Mouse (Mus musculus): ENCODE results near the gene Erf.

The Erf gene

GRCm38 (mm10) chr7:25250141-25250972 is at the start of gene Erf:
Erf (minus strand) TSS chr7:25250761.
- peak; percentile 92 to 93 for DNase-seq (ENCODE audit: low spot score in 2 of 2)

DNA sequence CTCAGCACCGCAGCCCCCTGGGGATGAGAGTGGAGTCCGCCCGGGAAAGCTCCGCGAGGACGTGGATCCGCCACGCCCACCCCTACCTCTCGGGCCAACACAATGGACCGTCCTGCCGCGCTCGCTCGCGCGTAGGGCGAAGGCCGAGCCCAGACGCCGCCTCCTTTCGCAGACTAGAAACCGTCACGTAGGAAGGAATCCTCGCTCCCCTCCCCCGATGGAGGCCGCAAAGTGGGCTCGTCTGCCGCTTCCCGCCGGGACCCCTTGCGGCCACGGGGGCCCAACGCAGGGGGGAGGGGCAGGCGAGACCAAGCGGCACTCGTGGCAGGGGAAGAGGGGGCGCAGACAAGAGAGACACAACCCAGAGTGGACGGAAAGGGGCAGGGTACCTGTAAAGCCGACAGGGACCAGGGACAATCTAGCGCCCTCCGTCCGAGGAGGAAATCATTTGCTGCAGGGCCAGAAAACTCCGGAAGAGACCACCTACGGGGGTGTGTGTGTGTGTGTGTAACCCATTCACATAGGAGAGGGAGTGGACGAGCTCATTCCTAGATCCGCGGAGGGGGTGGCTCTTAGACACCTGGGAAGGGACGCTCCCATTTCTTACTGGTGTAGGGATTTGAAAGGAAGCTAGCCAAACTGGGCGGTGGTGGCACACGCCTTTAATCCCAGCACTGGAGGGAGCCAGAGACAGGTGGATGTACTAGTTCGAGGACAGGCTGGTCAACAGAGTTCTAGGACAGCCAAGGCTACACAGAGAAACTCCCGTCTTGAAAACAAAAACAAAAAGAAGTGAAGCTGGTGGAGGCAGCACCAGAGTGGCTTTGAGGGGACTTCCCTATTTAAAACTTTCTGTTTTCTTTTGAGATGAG is 47.1 kb upstream of the Erf start, which contains the start of gene Pafah1b3:
TSS of gene Pafah1b3 (minus strand) at position 533 of the 872 bp plus-strand sequence.
- peak; percentile 60 to 69 for DNase-seq (ENCODE audit: low spot score in 2 of 2)

DNA sequence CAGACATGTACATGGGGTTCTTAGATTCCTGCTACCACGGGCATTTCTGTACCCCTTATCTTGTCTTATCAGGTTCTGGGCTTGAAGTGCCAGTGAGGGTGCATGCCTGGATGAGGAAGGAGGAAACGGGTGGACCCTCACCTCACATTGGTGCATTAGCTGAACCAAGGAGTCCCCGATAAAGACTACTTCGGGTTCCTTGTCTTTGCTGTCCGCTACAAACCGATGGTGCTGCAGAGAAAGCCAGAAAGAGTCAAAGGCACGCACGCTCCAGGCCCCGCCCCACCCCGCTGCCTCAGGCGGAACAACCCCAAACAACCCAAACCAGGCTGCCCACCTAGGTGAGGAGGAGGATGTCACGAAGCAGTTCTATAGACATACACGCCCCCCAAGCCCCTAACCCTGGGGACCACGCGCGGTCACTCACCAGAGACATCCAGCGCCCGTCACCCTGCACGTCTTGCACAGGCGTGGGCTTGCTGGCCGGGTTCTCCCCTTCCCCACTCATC is 46.4 kb upstream of the Erf start:
- DNase-seq (ENCODE audit: low spot score in 2 of 2) = peak; percentile 66 to 70

DNA sequence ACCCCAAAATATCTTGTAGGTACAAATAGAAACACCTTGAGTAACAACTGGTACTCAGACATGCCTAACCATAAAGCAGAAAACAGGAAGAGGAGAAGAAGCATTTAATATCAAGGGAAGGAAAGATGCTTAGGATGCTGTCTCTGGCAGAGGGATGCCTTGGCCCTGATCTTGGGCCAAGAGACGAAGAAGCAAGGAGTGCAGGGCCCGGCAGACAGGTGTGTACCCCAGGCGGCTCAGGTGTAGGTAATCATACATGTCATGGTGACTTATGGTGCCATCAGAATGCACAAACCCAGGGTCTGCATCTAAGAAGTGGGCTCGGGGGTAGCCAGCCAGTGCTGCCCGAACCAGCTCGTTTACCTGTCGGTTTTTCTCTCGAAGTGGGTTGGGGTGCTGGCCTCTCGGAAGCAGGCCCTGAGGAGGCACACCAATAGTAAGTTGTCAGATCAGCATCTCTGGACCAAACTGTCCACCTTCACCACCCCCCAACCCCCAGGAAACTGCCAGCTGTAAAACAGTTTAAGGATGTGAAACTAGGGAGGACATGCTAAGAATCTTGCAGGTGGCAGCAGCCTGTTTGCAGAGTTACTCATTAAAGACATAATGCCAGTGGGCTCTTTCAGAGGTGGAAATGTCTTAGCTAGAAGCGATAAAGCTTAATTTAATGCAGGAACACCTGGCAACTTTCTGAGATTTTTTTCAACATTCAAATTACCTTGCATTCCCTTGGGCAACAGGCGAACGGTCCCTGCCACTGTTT is 44.6 kb upstream of the Erf start:
- DNase-seq (ENCODE audit: low spot score in 2 of 2) = peak; percentile 64 to 65

DNA sequence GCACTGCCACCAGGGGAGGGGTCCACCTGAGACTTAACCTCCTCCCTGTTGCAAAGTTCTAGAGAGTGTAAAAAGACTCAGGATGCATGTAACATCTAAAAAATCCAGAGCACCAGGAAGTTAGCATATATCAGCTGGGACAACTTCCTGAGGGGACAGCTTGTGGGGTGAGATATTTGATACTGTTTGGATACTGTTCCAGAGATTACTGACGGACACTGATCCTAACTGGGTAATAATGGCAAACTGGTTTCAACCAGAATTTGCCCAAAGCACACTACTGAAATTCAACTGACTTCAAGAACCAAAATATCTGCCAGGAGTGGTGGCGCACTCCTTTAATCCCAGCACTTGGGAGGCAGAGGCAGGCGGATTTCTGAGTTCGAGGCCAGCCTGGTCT is 43.9 kb upstream of the Erf start:
- DNase-seq (ENCODE audit: low spot score in 2 of 2) = no peak

GRCm38 (mm10) chr7:25293191-25293739 is 42.7 kb upstream of the Erf start:
- DNase-seq (ENCODE audit: low spot score in 2 of 2) = no peak

- DNase-seq (ENCODE audit: low spot score in 2 of 2) = no peak
These were observed 41.5 kb upstream of the Erf start for GRCm38 (mm10) chr7:25292107-25292506.

DNA sequence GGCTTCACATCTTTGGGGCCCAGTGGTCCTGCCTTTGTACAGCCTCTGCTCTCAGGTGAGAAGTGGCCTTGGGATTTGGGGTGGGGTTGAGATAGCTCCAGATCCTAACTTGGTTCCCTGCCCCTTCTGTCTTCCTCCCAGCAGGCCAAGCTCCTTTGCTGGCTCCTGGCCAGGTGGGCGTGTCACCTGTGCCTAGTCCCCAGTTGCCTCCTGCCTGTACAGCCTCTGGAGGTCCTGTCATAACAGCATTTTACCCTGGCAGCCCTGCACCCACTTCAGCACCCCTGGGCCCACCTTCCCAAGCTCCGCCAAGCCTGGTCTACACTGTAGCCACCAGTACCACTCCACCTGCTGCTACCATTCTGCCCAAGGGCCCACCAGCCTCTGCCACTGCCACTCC is 40.4 kb upstream of the Erf start:
- DNase-seq (ENCODE audit: low spot score in 2 of 2) = peak in 1 of 2 experiments; percentile 34

GRCm38 (mm10) chr7:25290463-25290862 is 39.9 kb upstream of the Erf start:
- DNase-seq (ENCODE audit: low spot score in 2 of 2) = no peak

GRCm38 (mm10) chr7:25289925-25290324 is 39.4 kb upstream of the Erf start:
- DNase-seq (ENCODE audit: low spot score in 2 of 2) = no peak

- DNase-seq (ENCODE audit: low spot score in 2 of 2) = no peak
These were observed 38.2 kb upstream of the Erf start for GRCm38 (mm10) chr7:25288721-25289120.

DNA sequence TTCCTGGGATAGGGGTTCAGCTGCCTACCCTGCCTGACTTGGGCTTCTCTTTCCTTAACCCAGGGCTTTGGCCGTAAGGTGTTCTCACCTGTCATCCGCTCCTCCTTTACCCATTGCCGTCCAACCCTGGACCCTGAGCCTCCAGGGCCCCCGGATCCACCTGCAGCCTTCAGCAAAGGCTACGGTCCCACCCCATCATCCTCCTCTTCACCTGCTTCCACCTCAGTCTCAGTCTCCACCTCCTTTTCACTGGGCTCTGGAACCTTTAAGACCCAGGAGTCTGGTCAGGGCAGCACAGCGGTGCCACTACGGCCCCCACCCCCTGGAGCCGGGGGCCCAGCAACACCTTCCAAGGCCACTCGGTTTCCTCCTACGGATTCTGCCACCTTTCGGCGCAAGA is 37.5 kb upstream of the Erf start:
- DNase-seq (ENCODE audit: low spot score in 2 of 2) = no peak

DNA sequence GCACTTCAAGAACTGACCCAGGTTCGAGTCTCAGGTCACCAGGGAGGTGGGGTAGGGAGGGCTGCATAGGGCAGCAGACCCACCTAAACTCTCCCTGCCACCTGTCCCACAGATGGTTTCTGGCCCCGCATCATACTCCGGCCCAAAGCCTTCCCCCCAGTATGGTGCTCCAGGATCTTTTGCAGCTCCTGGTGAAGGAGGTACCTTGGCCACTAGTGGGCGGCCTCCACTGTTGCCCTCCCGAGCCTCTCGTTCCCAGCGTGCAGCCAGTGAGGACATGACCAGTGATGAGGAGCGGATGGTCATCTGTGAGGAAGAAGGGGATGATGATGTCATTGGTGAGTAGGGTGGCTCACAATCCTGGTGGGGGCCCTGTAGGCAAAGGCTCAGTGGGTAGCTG is 36.4 kb upstream of the Erf start:
- no peak for DNase-seq (ENCODE audit: low spot score in 2 of 2)

- DNase-seq (ENCODE audit: low spot score in 2 of 2) = no peak
These were observed 35.1 kb upstream of the Erf start for GRCm38 (mm10) chr7:25285511-25286238.

DNA sequence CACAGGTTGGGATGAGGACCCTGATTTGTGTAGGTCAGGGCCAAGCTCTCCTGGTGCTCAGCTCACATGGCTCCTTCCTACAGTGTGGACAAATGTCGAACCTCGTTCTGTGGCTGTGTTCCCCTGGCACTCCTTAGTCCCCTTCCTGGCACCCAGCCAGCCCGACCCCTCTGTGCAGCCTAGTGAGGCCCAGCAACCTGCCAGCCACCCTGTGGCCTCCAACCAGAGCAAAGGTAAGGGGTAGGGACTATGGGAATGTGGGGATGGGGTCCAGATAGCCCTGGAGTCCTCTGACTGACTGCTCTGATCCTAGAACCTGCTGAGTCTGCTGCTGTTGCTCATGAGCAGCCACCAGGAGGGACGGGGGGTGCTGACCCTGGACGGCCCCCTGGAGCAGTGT is 34.2 kb upstream of the Erf start:
- no peak for DNase-seq (ENCODE audit: low spot score in 2 of 2)

DNA sequence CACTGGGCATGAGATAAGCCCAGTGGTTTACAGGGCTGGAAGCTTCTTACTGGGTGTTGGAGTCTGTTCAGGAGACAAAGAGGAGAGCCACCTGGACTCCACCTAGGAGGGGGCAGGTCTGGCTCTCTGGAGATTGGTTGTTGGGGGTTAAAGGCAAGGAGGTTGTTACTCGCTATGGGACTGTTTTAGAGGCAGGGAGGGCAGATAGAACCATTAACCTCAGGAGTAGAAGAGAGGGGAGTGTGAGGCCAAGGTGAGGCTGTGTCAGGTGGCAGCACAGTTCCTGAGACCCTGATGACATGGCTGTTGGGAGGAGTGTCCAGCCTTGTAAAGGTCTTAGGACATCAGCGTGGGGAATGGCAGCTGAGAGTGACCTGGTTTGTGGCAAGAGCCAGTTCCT is 33.6 kb upstream of the Erf start:
- peak in 1 of 2 experiments; percentile 2 for DNase-seq (ENCODE audit: low spot score in 2 of 2)

- peak in 1 of 2 experiments; percentile 44 for DNase-seq (ENCODE audit: low spot score in 2 of 2)
These were observed 33.1 kb upstream of the Erf start for GRCm38 (mm10) chr7:25283637-25284036.

DNA sequence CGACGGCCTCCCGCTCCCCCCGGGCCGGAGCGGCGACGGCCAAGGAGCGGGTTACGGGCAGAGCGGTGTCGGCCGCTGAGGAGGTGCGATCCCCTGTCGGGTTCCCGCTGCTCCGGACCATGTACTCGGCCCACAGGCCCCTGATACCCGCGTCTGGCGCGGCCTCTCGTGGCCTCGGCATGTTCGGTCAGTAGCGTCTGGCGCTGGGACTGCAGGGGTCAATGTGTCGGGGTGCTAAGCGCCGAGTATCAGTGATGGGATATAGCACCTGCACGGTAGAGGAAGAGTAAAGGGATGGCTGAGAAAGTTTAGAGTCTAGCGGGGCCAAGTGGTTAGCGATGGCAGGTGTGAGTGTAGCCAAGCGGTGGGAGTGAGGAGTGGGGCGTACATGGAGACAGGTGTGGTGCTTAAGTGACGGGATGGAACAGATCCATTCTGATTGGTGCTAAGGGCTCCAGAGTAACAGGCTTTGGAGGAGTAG is 32.2 kb upstream of the Erf start:
- DNase-seq (ENCODE audit: low spot score in 2 of 2) = peak in 1 of 2 experiments; percentile 58

DNA sequence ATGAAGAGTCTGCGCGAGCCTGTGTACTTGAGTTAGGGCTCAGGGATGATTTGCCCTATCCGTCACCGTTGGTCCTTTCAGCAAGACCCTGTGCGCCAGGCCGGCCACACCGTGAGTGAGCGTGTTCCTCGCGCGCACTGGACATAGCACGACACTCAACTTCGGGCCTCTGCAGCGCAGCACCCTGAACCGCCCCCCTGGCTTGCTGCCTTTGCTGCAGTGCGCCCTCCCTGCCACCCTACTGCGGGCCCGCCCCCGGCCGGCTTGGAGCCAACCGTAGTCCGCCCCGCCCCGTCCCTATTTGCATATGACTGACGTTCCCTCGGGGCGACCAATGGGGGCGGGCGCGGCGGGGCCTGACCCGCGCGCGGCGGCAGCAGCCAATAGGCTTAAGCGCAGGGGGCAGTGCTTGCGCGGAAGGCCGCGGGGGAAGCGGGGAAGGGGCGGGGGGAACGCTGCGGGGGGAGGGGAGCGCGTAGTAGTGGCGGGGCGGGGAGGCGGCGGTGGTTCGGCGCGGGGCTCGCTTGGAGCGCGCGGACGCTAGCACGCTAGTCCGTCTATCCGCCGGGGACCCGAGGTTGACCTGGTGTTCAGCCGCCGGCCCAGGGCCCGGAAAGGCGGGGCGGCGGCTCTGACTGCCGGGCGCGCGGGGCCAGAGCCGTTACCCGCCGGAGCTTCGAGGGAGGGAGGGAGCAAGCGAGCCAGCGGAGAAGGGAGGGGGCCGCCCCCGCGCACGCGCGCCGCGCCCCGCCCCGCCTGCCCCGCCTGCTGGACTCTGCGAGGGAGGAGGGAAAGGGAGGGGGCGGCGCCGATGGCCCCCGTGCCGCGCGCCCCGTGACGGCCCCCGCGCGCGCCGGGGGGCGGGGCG is 31.4 kb upstream of the Erf start:
- peak; percentile 98 for DNase-seq (ENCODE audit: low spot score in 2 of 2)
